Mouse (Mus musculus): ENCODE measurements around the gene Afp. TPM values are rescaled to one million over a fixed set of nuclear protein-coding genes. Genes with fewer than 3 reads are reported as not detected.

The Afp gene
- 0.29 TPM in 1 of 2 replicates, not detected in the other for polyA plus RNA-seq (2014; fragmentation: Nextera tagmentation; extraction: Ambion mirVana)

DNA sequence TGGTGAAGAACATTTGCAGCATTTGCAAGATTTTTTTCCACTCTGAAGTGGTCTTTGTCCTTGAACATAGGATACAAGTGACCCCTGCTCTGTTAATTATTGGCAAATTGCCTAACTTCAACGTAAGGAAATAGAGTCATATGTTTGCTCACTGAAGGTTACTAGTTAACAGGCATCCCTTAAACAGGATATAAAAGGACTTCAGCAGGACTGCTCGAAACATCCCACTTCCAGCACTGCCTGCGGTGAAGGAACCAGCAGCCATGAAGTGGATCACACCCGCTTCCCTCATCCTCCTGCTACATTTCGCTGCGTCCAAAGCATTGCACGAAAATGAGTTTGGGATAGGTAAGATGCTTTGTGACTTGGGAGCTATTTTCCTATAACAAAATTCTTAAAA, at the start of gene Afp:
Gene Afp (plus strand): TSS at position 220 of the 400 bp plus-strand sequence.
- no peak for DNase-seq (ENCODE audit: low spot score)
- Histone ChIP-seq H3K9me3 (ENCODE audit: control insufficient read depth, low read length) (no peaks in the 10 kb centered on the region), H3K27ac (ENCODE audit: low read depth, low read length) (no peak within 1 kb of the TSS), H3K4me2 (ENCODE audit: low read depth, low read length, severe bottlenecking) (no peak within 1 kb of the TSS), H3K4me1 (replicated peaks; ENCODE audit: control insufficient read depth, insufficient read depth, low read length) (no peaks in the 10 kb centered on the region), H3K4me3 (ENCODE audit: low read depth, low read length) (no peak within 1 kb of the TSS), H3K27me3 (ENCODE audit: control insufficient read depth, insufficient read depth, low read length) (no peaks in the 10 kb centered on the region), H3K36me3 (ENCODE audit: control insufficient read depth, insufficient read depth, low read length) (no peaks in the 10 kb centered on the region), H3K9ac (ENCODE audit: low read length) (no peak within 1 kb of the TSS)
- ATAC-seq (replicated peaks; ENCODE audit: low FRiP score): no peak
- WGBS: 91% methylated on average over 7 of the region's 7 CpGs

DNA sequence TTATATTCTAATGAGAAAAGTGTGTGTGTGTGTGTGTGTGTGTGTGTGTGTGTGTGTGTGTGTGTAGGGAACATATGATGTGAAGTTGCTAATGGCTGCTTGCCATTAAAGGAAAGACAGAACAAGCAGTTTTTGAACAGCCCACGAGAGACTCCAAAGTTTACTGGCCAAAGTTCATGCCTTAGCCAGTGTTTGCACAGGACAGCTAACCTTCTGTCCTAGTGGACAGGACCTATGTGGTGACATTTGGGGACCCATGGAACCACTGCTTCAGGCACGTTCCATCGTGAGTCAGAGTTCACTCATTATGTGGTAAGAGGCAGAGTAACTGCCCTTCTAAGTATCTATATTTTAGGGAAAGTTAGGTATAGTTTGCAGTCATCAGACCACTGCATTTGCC, 43.0 kb upstream of the Afp start:
- Histone ChIP-seq H3K27me3 (ENCODE audit: control insufficient read depth, insufficient read depth, low read length) (no peaks in the 10 kb centered on the region), H3K36me3 (ENCODE audit: control insufficient read depth, insufficient read depth, low read length) (no peaks in the 10 kb centered on the region), H3K9ac (ENCODE audit: low read length) (no peak overlapping the region), H3K4me2 (ENCODE audit: low read depth, low read length, severe bottlenecking) (no peak overlapping the region), H3K4me3 (ENCODE audit: low read depth, low read length) (no peak overlapping the region), H3K27ac (ENCODE audit: low read depth, low read length) (no peak overlapping the region), H3K4me1 (replicated peaks; ENCODE audit: control insufficient read depth, insufficient read depth, low read length) (no peaks in the 10 kb centered on the region), H3K9me3 (ENCODE audit: control insufficient read depth, low read length) (no peaks in the 10 kb centered on the region)
- no peak for ATAC-seq (replicated peaks; ENCODE audit: low FRiP score)
- 88% methylated on average over 3 of the region's 3 CpGs for WGBS
- no peak for DNase-seq (ENCODE audit: low spot score)

DNA sequence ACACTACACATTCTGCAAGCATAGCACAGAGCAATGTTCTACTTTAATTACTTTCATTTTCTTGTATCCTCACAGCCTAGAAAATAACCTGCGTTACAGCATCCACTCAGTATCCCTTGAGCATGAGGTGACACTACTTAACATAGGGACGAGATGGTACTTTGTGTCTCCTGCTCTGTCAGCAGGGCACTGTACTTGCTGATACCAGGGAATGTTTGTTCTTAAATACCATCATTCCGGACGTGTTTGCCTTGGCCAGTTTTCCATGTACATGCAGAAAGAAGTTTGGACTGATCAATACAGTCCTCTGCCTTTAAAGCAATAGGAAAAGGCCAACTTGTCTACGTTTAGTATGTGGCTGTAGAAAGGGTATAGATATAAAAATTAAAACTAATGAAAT, 40.6 kb upstream of the Afp start:
- no peak for ATAC-seq (replicated peaks; ENCODE audit: low FRiP score)
- Histone ChIP-seq H3K27ac (ENCODE audit: low read depth, low read length) (no peak overlapping the region), H3K4me2 (ENCODE audit: low read depth, low read length, severe bottlenecking) (no peak overlapping the region), H3K36me3 (ENCODE audit: control insufficient read depth, insufficient read depth, low read length) (no peaks in the 10 kb centered on the region), H3K4me3 (ENCODE audit: low read depth, low read length) (no peak overlapping the region), H3K4me1 (replicated peaks; ENCODE audit: control insufficient read depth, insufficient read depth, low read length) (no peaks in the 10 kb centered on the region), H3K27me3 (ENCODE audit: control insufficient read depth, insufficient read depth, low read length) (no peaks in the 10 kb centered on the region), H3K9ac (ENCODE audit: low read length) (no peak overlapping the region), H3K9me3 (ENCODE audit: control insufficient read depth, low read length) (no peaks in the 10 kb centered on the region)
- DNase-seq (ENCODE audit: low spot score): no peak
- 84% methylated on average over 5 of the region's 5 CpGs for WGBS

DNA sequence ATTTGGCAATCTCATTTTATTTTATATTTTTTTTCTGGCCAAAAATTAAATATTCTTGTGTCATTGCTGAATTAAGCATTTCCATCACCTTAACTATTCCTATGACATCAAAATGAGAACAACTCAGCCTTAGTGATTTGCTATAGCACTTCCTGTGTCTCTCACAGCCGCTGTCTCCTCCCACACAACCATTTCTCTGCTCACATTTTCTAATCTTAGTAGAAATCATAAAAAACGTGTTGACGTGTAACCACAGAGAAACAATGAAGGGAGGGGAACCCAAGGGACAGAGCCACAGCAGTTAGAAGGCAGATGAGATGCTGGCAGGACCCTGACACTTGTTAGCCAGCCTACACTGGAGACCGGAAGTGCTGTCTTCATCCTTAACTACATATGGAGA, 37.8 kb upstream of the Afp start:
- H3K9me3 ChIP-seq (ENCODE audit: control insufficient read depth, low read length): no peaks in the 10 kb centered on the region
- WGBS: 84% methylated on average over 4 of the region's 4 CpGs
- H3K4me1 ChIP-seq (replicated peaks; ENCODE audit: control insufficient read depth, insufficient read depth, low read length): no peaks in the 10 kb centered on the region
- H3K36me3 ChIP-seq (ENCODE audit: control insufficient read depth, insufficient read depth, low read length): no peaks in the 10 kb centered on the region
- H3K9ac ChIP-seq (ENCODE audit: low read length): no peak overlapping the region
- no peaks in the 10 kb centered on the region for H3K27me3 ChIP-seq (ENCODE audit: control insufficient read depth, insufficient read depth, low read length)
- no peak overlapping the region for H3K4me2 ChIP-seq (ENCODE audit: low read depth, low read length, severe bottlenecking)
- H3K4me3 ChIP-seq (ENCODE audit: low read depth, low read length): no peak overlapping the region
- no peak for ATAC-seq (replicated peaks; ENCODE audit: low FRiP score)
- H3K27ac ChIP-seq (ENCODE audit: low read depth, low read length): no peak overlapping the region
- no peak for DNase-seq (ENCODE audit: low spot score)

DNA sequence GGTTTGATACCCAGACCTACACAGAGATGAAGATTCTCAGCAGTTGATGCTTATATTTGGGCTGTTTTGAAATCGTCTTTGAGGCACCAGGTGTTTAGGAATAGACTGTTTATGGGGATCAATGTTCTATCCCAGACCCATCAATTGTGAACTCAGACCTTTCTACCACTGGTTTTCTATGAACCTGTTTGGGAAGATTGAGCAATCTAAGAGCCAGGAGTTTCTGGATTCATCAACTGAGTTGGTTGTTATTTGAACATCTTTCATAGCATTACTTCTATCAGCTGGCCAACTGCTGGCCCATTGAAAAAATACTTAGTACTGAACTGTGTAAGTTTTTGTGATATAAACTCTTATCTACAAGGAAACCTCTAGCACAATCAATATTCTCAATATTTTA, 33.3 kb upstream of the Afp start:
- Histone ChIP-seq H3K9ac (ENCODE audit: low read length) (no peak overlapping the region), H3K4me2 (ENCODE audit: low read depth, low read length, severe bottlenecking) (no peak overlapping the region), H3K9me3 (ENCODE audit: control insufficient read depth, low read length) (no peaks in the 10 kb centered on the region), H3K36me3 (ENCODE audit: control insufficient read depth, insufficient read depth, low read length) (no peaks in the 10 kb centered on the region), H3K4me1 (replicated peaks; ENCODE audit: control insufficient read depth, insufficient read depth, low read length) (no peaks in the 10 kb centered on the region), H3K4me3 (ENCODE audit: low read depth, low read length) (no peak overlapping the region), H3K27ac (ENCODE audit: low read depth, low read length) (no peak overlapping the region), H3K27me3 (ENCODE audit: control insufficient read depth, insufficient read depth, low read length) (no peaks in the 10 kb centered on the region)
- 81% methylated on average over 1 of the region's 1 CpGs for WGBS
- DNase-seq (ENCODE audit: low spot score): no peak
- ATAC-seq (replicated peaks; ENCODE audit: low FRiP score): no peak

DNA sequence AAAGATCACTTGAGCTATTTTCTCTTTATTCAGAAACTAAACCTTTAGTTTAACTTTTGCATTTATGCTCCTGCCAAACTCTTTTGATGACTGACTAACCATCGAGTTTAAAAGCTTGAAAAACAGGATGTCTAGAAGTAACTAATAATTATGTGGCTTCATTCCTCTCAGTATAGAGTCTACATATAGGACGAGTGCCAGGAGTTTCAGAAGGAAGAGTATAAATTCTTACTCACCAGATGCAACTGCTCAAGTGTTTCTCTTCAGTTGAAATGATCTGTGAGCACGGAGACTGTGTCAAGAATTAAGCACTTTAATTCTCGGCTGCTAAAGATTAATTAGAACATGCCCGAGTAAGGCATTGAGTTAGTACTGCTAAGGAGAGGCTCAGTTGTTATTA, 31.8 kb upstream of the Afp start:
- Histone ChIP-seq H3K27ac (ENCODE audit: low read depth, low read length) (no peak overlapping the region), H3K27me3 (ENCODE audit: control insufficient read depth, insufficient read depth, low read length) (no peaks in the 10 kb centered on the region), H3K4me2 (ENCODE audit: low read depth, low read length, severe bottlenecking) (no peak overlapping the region), H3K9me3 (ENCODE audit: control insufficient read depth, low read length) (no peaks in the 10 kb centered on the region), H3K9ac (ENCODE audit: low read length) (no peak overlapping the region), H3K4me1 (replicated peaks; ENCODE audit: control insufficient read depth, insufficient read depth, low read length) (no peaks in the 10 kb centered on the region), H3K36me3 (ENCODE audit: control insufficient read depth, insufficient read depth, low read length) (no peaks in the 10 kb centered on the region), H3K4me3 (ENCODE audit: low read depth, low read length) (no peak overlapping the region)
- ATAC-seq (replicated peaks; ENCODE audit: low FRiP score) (no peak), DNase-seq (ENCODE audit: low spot score) (no peak)
- 79% methylated on average over 5 of the region's 5 CpGs for WGBS

DNA sequence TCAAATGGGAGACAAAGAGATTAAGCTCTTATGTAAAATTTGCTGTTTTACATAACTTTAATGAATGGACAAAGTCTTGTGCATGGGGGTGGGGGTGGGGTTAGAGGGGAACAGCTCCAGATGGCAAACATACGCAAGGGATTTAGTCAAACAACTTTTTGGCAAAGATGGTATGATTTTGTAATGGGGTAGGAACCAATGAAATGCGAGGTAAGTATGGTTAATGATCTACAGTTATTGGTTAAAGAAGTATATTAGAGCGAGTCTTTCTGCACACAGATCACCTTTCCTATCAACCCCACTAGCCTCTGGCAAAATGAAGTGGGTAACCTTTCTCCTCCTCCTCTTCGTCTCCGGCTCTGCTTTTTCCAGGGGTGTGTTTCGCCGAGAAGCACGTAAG, 29.9 kb upstream of the Afp start, which contains the start of gene Alb:
Gene Alb (plus strand): TSS at position 279 of the 400 bp plus-strand sequence.
- ATAC-seq (replicated peaks; ENCODE audit: low FRiP score): no peak
- H3K27ac ChIP-seq (ENCODE audit: low read depth, low read length): no peak within 1 kb of the TSS
- WGBS: 94% methylated on average over 8 of the region's 8 CpGs

DNA sequence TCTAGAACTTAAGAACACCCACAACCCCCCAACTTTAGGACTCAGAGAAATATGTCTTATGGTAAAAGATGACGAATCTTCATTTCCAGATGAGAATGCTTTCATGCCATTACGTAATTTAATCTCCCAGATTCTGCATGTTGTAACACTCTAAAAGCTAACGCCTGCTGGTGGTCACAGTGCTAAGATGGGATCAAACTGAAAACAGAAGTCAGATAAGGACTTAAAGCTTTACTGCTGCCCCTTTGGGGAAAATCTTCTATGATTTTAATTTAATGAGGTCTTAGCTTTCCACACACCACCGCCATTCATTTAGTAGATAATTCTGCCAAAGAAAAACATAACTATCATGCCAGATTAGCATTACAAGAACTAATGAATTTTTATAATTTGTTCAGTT, 23.7 kb upstream of the Afp start:
- Histone ChIP-seq H3K27ac (ENCODE audit: low read depth, low read length) (no peak overlapping the region), H3K9me3 (ENCODE audit: control insufficient read depth, low read length) (no peaks in the 10 kb centered on the region), H3K36me3 (ENCODE audit: control insufficient read depth, insufficient read depth, low read length) (no peaks in the 10 kb centered on the region), H3K9ac (ENCODE audit: low read length) (no peak overlapping the region), H3K4me2 (ENCODE audit: low read depth, low read length, severe bottlenecking) (no peak overlapping the region), H3K4me1 (replicated peaks; ENCODE audit: control insufficient read depth, insufficient read depth, low read length) (no peaks in the 10 kb centered on the region), H3K27me3 (ENCODE audit: control insufficient read depth, insufficient read depth, low read length) (no peaks in the 10 kb centered on the region), H3K4me3 (ENCODE audit: low read depth, low read length) (no peak overlapping the region)
- WGBS: 70% methylated on average over 4 of the region's 4 CpGs
- ATAC-seq (replicated peaks; ENCODE audit: low FRiP score) (no peak), DNase-seq (ENCODE audit: low spot score) (no peak)

More for the DNA sequence above, 29.9 kb upstream of the Afp start, which contains the start of gene Alb:
- Histone ChIP-seq H3K36me3 (ENCODE audit: control insufficient read depth, insufficient read depth, low read length) (no peaks in the 10 kb centered on the region), H3K27me3 (ENCODE audit: control insufficient read depth, insufficient read depth, low read length) (no peaks in the 10 kb centered on the region), H3K4me3 (ENCODE audit: low read depth, low read length) (no peak within 1 kb of the TSS), H3K4me2 (ENCODE audit: low read depth, low read length, severe bottlenecking) (no peak within 1 kb of the TSS), H3K9ac (ENCODE audit: low read length) (no peak within 1 kb of the TSS), H3K9me3 (ENCODE audit: control insufficient read depth, low read length) (no peaks in the 10 kb centered on the region), H3K4me1 (replicated peaks; ENCODE audit: control insufficient read depth, insufficient read depth, low read length) (no peaks in the 10 kb centered on the region)
- DNase-seq (ENCODE audit: low spot score): no peak

DNA sequence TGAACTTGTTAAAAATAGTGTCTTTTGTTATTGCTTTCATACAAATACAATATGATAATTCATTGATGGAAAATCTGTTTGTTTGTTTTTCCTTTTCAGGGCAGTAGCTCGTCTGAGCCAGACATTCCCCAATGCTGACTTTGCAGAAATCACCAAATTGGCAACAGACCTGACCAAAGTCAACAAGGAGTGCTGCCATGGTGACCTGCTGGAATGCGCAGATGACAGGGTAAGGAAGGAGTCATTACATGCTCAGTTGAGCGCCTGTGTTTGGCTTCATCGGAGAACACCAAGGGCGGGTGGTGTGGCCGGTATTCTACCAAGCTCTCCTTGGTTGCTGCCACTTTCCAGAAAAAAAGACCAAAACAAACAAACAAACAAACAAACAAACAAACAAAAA, 23.3 kb upstream of the Afp start:
- H3K27me3 ChIP-seq (ENCODE audit: control insufficient read depth, insufficient read depth, low read length): no peaks in the 10 kb centered on the region
- ATAC-seq (replicated peaks; ENCODE audit: low FRiP score): no peak
- WGBS: 29% methylated on average over 6 of the region's 6 CpGs

More for the DNA sequence above, 23.3 kb upstream of the Afp start:
- peak; percentile 55 for DNase-seq (ENCODE audit: low spot score)
- Histone ChIP-seq H3K9me3 (ENCODE audit: control insufficient read depth, low read length) (no peaks in the 10 kb centered on the region), H3K4me3 (ENCODE audit: low read depth, low read length) (no peak overlapping the region), H3K9ac (ENCODE audit: low read length) (no peak overlapping the region), H3K27ac (ENCODE audit: low read depth, low read length) (no peak overlapping the region), H3K4me1 (replicated peaks; ENCODE audit: control insufficient read depth, insufficient read depth, low read length) (no peaks in the 10 kb centered on the region), H3K36me3 (ENCODE audit: control insufficient read depth, insufficient read depth, low read length) (no peaks in the 10 kb centered on the region), H3K4me2 (ENCODE audit: low read depth, low read length, severe bottlenecking) (no peak overlapping the region)
